Mouse (Mus musculus) stomach, postnatal 0 days (tissue): Measurements from ENCODE around the gene Ubr4.

Experiments used
- CTCF ChIP-seq: IDR thresholded peaks from 2 replicates; pipeline ENCODE4 v1.5.1; 2016; ENCODE audit warnings: antibody characterized with exemption, low read depth, mild to moderate bottlenecking, moderate library complexity
- EP300 ChIP-seq: optimal IDR thresholded peaks from 2 replicates; pipeline ENCODE3; 2016; ENCODE audit warnings: antibody characterized with exemption

DNA sequence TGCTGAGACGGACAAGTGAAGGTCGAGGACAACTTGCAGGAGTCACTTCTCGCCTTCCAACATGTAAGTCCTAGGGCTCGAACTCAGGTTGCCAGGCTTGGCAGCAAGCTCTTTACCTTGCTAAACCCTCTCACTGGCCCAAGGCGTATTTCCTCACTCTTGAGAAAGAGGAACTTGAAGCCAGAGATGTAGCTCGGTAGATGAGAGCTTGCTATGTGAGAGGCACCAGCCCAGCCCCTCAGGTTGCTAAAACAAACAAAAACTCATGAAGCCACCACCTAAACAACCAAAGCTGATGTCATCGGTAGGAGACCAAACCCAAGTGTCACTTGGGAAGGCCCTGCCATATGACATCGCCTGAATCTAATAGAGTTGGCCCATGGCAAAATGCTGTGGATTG is 151.5 kb downstream of the Ubr4 start:
- TF ChIP-seq CTCF (no peak), EP300 (no peak)
